Mouse (Mus musculus): ENCODE data around the gene Rex1bd. TPM values are rescaled to one million over a fixed set of nuclear protein-coding genes. Genes with fewer than 3 reads are reported as not detected.

Gene Rex1bd
- total RNA-seq, 2 experiments from 2014 or later, result 105 to 109 TPM

DNA sequence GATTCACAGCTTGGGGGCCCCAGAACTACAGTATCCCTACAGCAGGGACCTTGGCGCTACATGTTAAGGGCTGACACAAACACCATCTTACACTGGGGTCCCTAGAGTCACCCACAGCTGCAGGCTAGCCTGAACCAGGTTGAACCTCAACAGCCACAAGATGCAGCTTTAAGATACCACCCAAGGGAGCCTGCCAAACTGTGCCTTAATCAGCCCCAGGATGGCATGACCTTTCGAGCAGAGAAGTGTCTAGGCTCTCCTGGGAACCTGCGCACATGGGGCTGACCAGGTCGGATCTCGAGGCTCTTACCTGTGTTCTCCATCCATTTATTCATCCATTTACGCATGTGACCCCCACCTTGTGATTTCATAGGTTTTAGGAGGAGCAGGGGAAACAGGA, 48.7 kb downstream of the Rex1bd start:
- DNase-seq (ENCODE audit: low spot score in 2 of 2), result no peak

DNA sequence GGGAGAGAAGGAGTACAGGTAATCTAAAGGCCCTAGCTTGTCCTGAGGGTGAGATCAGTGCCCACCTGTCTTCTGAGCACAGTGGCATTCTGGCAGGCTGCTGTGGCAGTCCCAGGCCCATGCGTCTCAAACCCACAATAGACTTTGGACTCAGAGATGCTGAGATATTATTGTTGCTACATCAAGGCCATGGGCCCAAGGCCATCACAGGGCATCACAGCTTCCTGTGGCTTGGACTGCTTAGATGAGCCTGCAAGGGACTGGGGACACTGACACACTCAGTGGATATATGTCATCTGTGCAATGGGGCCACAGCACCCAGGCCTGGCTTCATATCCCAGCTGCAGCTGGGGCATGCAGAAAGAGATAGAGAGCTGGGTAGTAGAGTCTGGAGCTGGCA, 49.6 kb downstream of the Rex1bd start:
- DNase-seq (ENCODE audit: low spot score in 2 of 2), result no peak

Other genes with a start within 250 kb of the Rex1bd start
- 10 to 100 TPM; 44.8 to 50.6 TPM for gene Homer3, start 223.9 kb downstream of the Rex1bd start, total RNA-seq (2021)
- gene Ddx49, start 204.3 kb downstream of the Rex1bd start, total RNA-seq (2021), result 10 to 100 TPM; 83.3 to 86.8 TPM
- 100 to 1,000 TPM; 188 to 192 TPM for gene Cope, start 204.2 kb downstream of the Rex1bd start, total RNA-seq (2021)
- gene Cers1, start 191.0 kb downstream of the Rex1bd start, total RNA-seq (2021), result 1 to 10 TPM; 6.8 to 7.2 TPM
- gene Gdf1, start 176.9 kb downstream of the Rex1bd start, total RNA-seq (2021), result 1 to 10 TPM in 1 of 2 experiments, under 1 TPM in 1; 0.34 to 1.3 TPM
- 10 to 100 TPM; 52.5 to 56.1 TPM for gene Upf1, start 153.5 kb downstream of the Rex1bd start, total RNA-seq (2021)
- gene Comp, start 133.2 kb downstream of the Rex1bd start, total RNA-seq (2021), result 1 to 10 TPM in 1 of 2 experiments, under 1 TPM in 1; 0.28 to 1.0 TPM
- gene Crtc1, start 67.2 kb downstream of the Rex1bd start, total RNA-seq (2021), result 10 to 100 TPM; 33.2 to 34.5 TPM
- gene Klhl26, start 29.8 kb downstream of the Rex1bd start, total RNA-seq (2021), result 10 to 100 TPM; 18.7 to 20.4 TPM
- 1 to 10 TPM; 3.6 to 5.0 TPM for gene Tmem59l, start 19.4 kb downstream of the Rex1bd start, total RNA-seq (2021)
- gene Crlf1, start 13.6 kb downstream of the Rex1bd start, total RNA-seq (2021), result under 1 TPM in 1 of 2 experiments, not detected in 1; 0.45 TPM
- gene Uba52, start 4.0 kb upstream of the Rex1bd start, total RNA-seq (2021), result 1,000 to 10,000 TPM; 1,529 to 1,618 TPM
- 100 to 1,000 TPM; 315 to 322 TPM for gene Fkbp8, start 21.0 kb upstream of the Rex1bd start, total RNA-seq (2021)
- gene Kxd1, start 21.2 kb upstream of the Rex1bd start, total RNA-seq (2021), result 10 to 100 TPM; 80.4 to 80.5 TPM
- gene Ell, start 32.7 kb upstream of the Rex1bd start, total RNA-seq (2021), result 10 to 100 TPM; 31.0 to 32.4 TPM
- 10 to 100 TPM; 82.6 to 88.9 TPM for gene Isyna1, start 87.6 kb upstream of the Rex1bd start, total RNA-seq (2021)
- gene Ssbp4, start 102.1 kb upstream of the Rex1bd start, total RNA-seq (2021), result 100 to 1,000 TPM; 137 to 154 TPM
- 1 to 10 TPM; 2.9 to 3.8 TPM for gene Lrrc25, start 109.4 kb upstream of the Rex1bd start, total RNA-seq (2021)
- gene Gdf15, start 125.7 kb upstream of the Rex1bd start, total RNA-seq (2021), result 1 to 10 TPM in 1 of 2 experiments, under 1 TPM in 1; 0.59 to 1.8 TPM
- gene Pgpep1, start 153.6 kb upstream of the Rex1bd start, total RNA-seq (2021), result 10 to 100 TPM; 62.1 to 76.0 TPM
- 10 to 100 TPM; 96.6 to 99.0 TPM for gene Lsm4, start 166.5 kb upstream of the Rex1bd start, total RNA-seq (2021)
- gene Jund, start 192.2 kb upstream of the Rex1bd start, total RNA-seq (2021), result 100 to 1,000 TPM; 185 to 195 TPM
- under 1 TPM; 0.14 to 0.25 TPM for gene Iqcn, start 196.7 kb upstream of the Rex1bd start, total RNA-seq (2021)
- not detected for gene Gm3336, start 211.8 kb upstream of the Rex1bd start, total RNA-seq (2021)
- 1 to 10 TPM; 2.2 to 5.6 TPM for gene Pde4c, start 217.0 kb upstream of the Rex1bd start, total RNA-seq (2021)
- 10 to 100 TPM; 58.9 to 59.7 TPM for gene Rab3a, start 247.9 kb upstream of the Rex1bd start, total RNA-seq (2021)

All from adrenal gland, postnatal 4 days (tissue).